Comparison of ENCODE assay signal across 32 mouse cellular contexts in the genomic region with DNA sequence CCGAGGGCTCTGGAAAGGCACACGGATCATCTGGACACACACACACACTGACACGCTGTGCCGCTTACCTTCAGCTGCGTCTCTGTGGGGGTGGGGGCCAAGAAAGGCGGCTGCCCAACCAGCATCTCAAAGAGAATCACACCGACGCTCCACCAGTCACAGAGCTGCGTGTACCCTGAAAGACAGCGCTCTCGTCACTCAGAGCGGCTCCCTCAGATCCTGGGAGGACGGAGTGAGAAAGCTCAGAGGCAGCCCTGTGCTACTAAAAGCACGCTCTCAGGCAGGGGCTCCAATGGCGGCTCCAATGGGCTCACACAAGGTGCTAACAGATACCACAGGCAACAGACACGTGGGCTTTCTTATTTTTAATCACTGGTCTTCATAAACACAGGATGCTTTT. TPM values are rescaled to one million over a fixed set of nuclear protein-coding genes. Genes with fewer than 3 reads are reported as not detected.
DNase-seq lines count a peak whose midpoint lies in the region; ATAC-seq and TF ChIP-seq lines count a peak whose summit lies in the region.
"Had no signal": no experiment of that assay in that cellular context is flagged by ENCODE, and none has a peak within 500 bp of the region (broad histone marks: within the 10 kb centered on the region; RNA-seq: fewer than 3 reads in every experiment).

No protein-coding gene starts in this region.

- H3K27me3 ChIP-seq in liver, embryonic 15.5 days = no peaks in the 10 kb centered on the region
- H3K27me3 ChIP-seq in liver, embryonic 11.5 days (replicated peaks; ENCODE audit: control insufficient read depth, insufficient read depth, low read length) = no peaks in the 10 kb centered on the region
- H3K27me3 ChIP-seq in E14TG2a.4 (ENCODE audit: insufficient read depth, low read length) (peaks cover 28% of the 10 kb centered on the region), ES-Bruce4 (ENCODE audit: control insufficient read depth, insufficient read depth, low read length, poor library complexity, severe bottlenecking) (no peaks in the 10 kb centered on the region)
- H3K27me3 ChIP-seq: embryonic facial prominence, embryonic 13.5 days; forebrain, embryonic 13.5 days; hindbrain, embryonic 12.5 days; hindbrain, embryonic 15.5 days had no signal

- peaks cover 30% of the 10 kb centered on the region for H3K4me1 ChIP-seq in liver, embryonic 15.5 days (replicated peaks)
- H3K4me1 ChIP-seq in liver, embryonic 11.5 days (replicated peaks; ENCODE audit: control insufficient read depth, insufficient read depth, low read length) = no peaks in the 10 kb centered on the region
- H3K4me1 ChIP-seq in E14TG2a.4 (replicated peaks; ENCODE audit: low read depth, low read length) (peaks cover 61% of the 10 kb centered on the region), ES-Bruce4 (ENCODE audit: control insufficient read depth, insufficient read depth, low read length) (peaks cover 1% of the 10 kb centered on the region)
- H3K4me1 ChIP-seq: embryonic facial prominence, embryonic 10.5 days; embryonic facial prominence, embryonic 13.5 days; forebrain, embryonic 10.5 days; forebrain, embryonic 13.5 days; hindbrain, embryonic 12.5 days; hindbrain, embryonic 15.5 days had no signal

- H3K9me3 ChIP-seq in liver, embryonic 15.5 days (replicated peaks) = no peaks in the 10 kb centered on the region
- H3K9me3 ChIP-seq in liver, embryonic 11.5 days (ENCODE audit: control insufficient read depth, low read length) = no peaks in the 10 kb centered on the region
- H3K9me3 ChIP-seq in E14TG2a.4 (ENCODE audit: low read length) (no peaks in the 10 kb centered on the region), ES-Bruce4 (replicated peaks; ENCODE audit: control insufficient read depth, insufficient read depth, low read length, poor library complexity, severe bottlenecking) (no peaks in the 10 kb centered on the region)
- H3K9me3 ChIP-seq: embryonic facial prominence, embryonic 10.5 days; embryonic facial prominence, embryonic 13.5 days; forebrain, embryonic 10.5 days; forebrain, embryonic 13.5 days; hindbrain, embryonic 12.5 days; hindbrain, embryonic 15.5 days had no signal

- H3K4me2 ChIP-seq in liver, embryonic 15.5 days = no peak overlapping the region
- H3K4me2 ChIP-seq in liver, embryonic 11.5 days = no peak overlapping the region
- H3K4me2 ChIP-seq: embryonic facial prominence, embryonic 13.5 days; forebrain, embryonic 13.5 days; hindbrain, embryonic 12.5 days; hindbrain, embryonic 15.5 days had no signal

- 0 out of 2 replicates have a peak overlapping the region, but pooled peaks have one; percentile 41 for H3K27ac ChIP-seq in liver, embryonic 15.5 days (replicated peaks)
- H3K27ac ChIP-seq in liver, embryonic 11.5 days (ENCODE audit: low read depth, low read length) = no peak overlapping the region
- H3K27ac ChIP-seq in ES-Bruce4 (ENCODE audit: insufficient read depth, low read length) = no peak overlapping the region
- H3K27ac ChIP-seq: embryonic facial prominence, embryonic 10.5 days; embryonic facial prominence, embryonic 13.5 days; forebrain, embryonic 10.5 days; forebrain, embryonic 13.5 days; hindbrain, embryonic 12.5 days; hindbrain, embryonic 15.5 days had no signal

- ATAC-seq in liver, embryonic 15.5 days (ENCODE audit: insufficient read depth) = no peak
- ATAC-seq in liver, embryonic 11.5 days (replicated peaks; ENCODE audit: low FRiP score) = no peak
- ATAC-seq in erythroblast, adult 5-6 weeks (replicated peaks; ENCODE audit: low FRiP score, poor library complexity, severe bottlenecking) = no peak
- ATAC-seq: CD4-positive, CD25-positive, alpha-beta regulatory T cell, adult 4 months; forebrain, embryonic 13.5 days; forebrain, embryonic 16.5 days; intestine, postnatal 0 days had no signal

- no peak for TF ChIP-seq CTCF in E14TG2a.4 (conservative IDR thresholded peaks at IDR 0.05; ENCODE audit: low read length)
- no peak for TF ChIP-seq CTCF in ES-Bruce4 (IDR thresholded peaks at IDR 0.05; ENCODE audit: low read depth, low read length)

- TF ChIP-seq EP300 in ES-Bruce4 (IDR thresholded peaks at IDR 0.05; ENCODE audit: insufficient read depth, low read depth, low read length) = no peak

- no peak for DNase-seq in liver, embryonic 11.5 days (ENCODE audit: low spot score)
- peak; percentile 60 for DNase-seq in R1 (ENCODE audit: low read depth, low spot score)
- DNase-seq in adrenal gland, postnatal 36 days = no peak
- DNase-seq: adrenal gland, adult 2 months; adrenal gland, postnatal 14 days; cerebellum, adult 11-12 months; cerebellum, adult 8-10 months; cerebellum, postnatal 10 days; cerebellum, postnatal 36 days; embryo, embryonic 11 days; gastrocnemius, postnatal 10 days had no signal

- peaks cover 61% of the 10 kb centered on the region for H3K36me3 ChIP-seq in liver, embryonic 15.5 days (replicated peaks)
- peaks cover 22% of the 10 kb centered on the region for H3K36me3 ChIP-seq in liver, embryonic 11.5 days (ENCODE audit: control insufficient read depth, insufficient read depth, low read length)
- H3K36me3 ChIP-seq in E14TG2a.4 (ENCODE audit: insufficient read depth, low read length) = no peaks in the 10 kb centered on the region
- H3K36me3 ChIP-seq in ES-Bruce4 (ENCODE audit: control insufficient read depth, insufficient read depth, low read length, poor library complexity, severe bottlenecking) = no peaks in the 10 kb centered on the region

- H3K4me3 ChIP-seq in liver, embryonic 15.5 days (replicated peaks) = no peak overlapping the region
- H3K4me3 ChIP-seq in liver, embryonic 11.5 days (ENCODE audit: low read depth, low read length) = no peak overlapping the region
- peak overlapping the region; percentile 60 for H3K4me3 ChIP-seq in E14TG2a.4 (replicated peaks; ENCODE audit: low read length)
- peak overlapping the region; percentile 10; the same call in 1 of the 2 replicates for H3K4me3 ChIP-seq in ES-Bruce4 (ENCODE audit: low read depth, low read length)
- H3K4me3 ChIP-seq: embryonic facial prominence, embryonic 10.5 days; embryonic facial prominence, embryonic 13.5 days; forebrain, embryonic 10.5 days; forebrain, embryonic 13.5 days; hindbrain, embryonic 12.5 days; hindbrain, embryonic 15.5 days had no signal

- WGBS in liver, embryonic 15.5 days (ENCODE audit: insufficient replicate concordance) = 86% methylated on average over 16 of the region's 16 CpGs
- 86% methylated on average over 16 of the region's 16 CpGs for WGBS in liver, embryonic 11.5 days

- TF ChIP-seq POLR2A in ES-Bruce4 (IDR thresholded peaks at IDR 0.05; ENCODE audit: insufficient read depth, low read length) = no peak

- no peak overlapping the region for H3K9ac ChIP-seq in liver, embryonic 15.5 days
- no peak overlapping the region for H3K9ac ChIP-seq in liver, embryonic 11.5 days (ENCODE audit: low read depth, low read length)
- H3K9ac ChIP-seq in ES-Bruce4 (ENCODE audit: low read depth, poor library complexity, severe bottlenecking) = no peak overlapping the region
- H3K9ac ChIP-seq: embryonic facial prominence, embryonic 13.5 days; forebrain, embryonic 13.5 days; hindbrain, embryonic 12.5 days; hindbrain, embryonic 15.5 days had no signal

RNA-seq across cellular contexts. Expression of a gene that starts 29.0 kb away (rescaled TPM):
- 11.8 and 11.9 TPM in 2 replicates for polyA plus RNA-seq in liver, embryonic 15.5 days (2015; fragmentation: Nextera tagmentation; extraction: Ambion mirVana)
- 40.0 and 44.4 TPM in 2 replicates for polyA plus RNA-seq in liver, embryonic 11.5 days (2014; fragmentation: Nextera tagmentation; extraction: Ambion mirVana)
- 64.0 and 64.1 TPM in 2 replicates for polyA plus RNA-seq in ES-Bruce4 (2011; ENCODE audit: insufficient read depth, insufficient read length, low read depth, missing spikeins)
- total RNA-seq in erythroblast, adult 5-6 weeks (2015; ENCODE audit: low replicate concordance) = 13.1 and 15.7 TPM in 2 replicates
- total RNA-seq in erythroblast, adult 5-6 weeks (2017; ENCODE audit: low replicate concordance) = 26.1 and 51.7 TPM in 2 replicates
- total RNA-seq in adrenal gland, postnatal 36 days (2021) = 10 to 100 TPM; 32.9 to 33.9 TPM

RNA-seq across cellular contexts. Expression of a gene that starts 51.7 kb away (rescaled TPM):
- polyA plus RNA-seq in liver, embryonic 15.5 days (2015; fragmentation: Nextera tagmentation; extraction: Ambion mirVana) = not detected in 2 replicates
- polyA plus RNA-seq in liver, embryonic 11.5 days (2014; fragmentation: Nextera tagmentation; extraction: Ambion mirVana) = not detected in 2 replicates
- polyA plus RNA-seq in ES-Bruce4 (2011; ENCODE audit: insufficient read depth, insufficient read length, low read depth, missing spikeins) = not detected in 2 replicates
- total RNA-seq in erythroblast, adult 5-6 weeks (2015; ENCODE audit: low replicate concordance) = not detected in 2 replicates
- total RNA-seq in erythroblast, adult 5-6 weeks (2017; ENCODE audit: low replicate concordance) = not detected in 2 replicates
- total RNA-seq in adrenal gland, postnatal 36 days (2021) = 1 to 10 TPM; 1.9 to 2.2 TPM
- total RNA-seq: gastrocnemius, postnatal 10 days; granulocyte monocyte progenitor cell, adult 5-6 weeks; hematopoietic stem cell, adult 5-6 weeks had no signal
- polyA plus RNA-seq: adrenal gland, adult 2 months; brain, embryonic 14.5 days; C2C12; CD4-positive, CD25-positive, alpha-beta regulatory T cell, adult 4 months; cortical plate, adult 2 months; embryonic facial prominence, embryonic 10.5 days; embryonic facial prominence, embryonic 13.5 days; forebrain, embryonic 10.5 days; forebrain, embryonic 13.5 days; forebrain, embryonic 16.5 days; heart, embryonic 14.5 days; heart, postnatal 0 days; hindbrain, embryonic 12.5 days; hindbrain, embryonic 15.5 days; intestine, embryonic 14.5 days; intestine, postnatal 0 days had no signal

Comparison
In these comparisons a context has a peak if more than half of its experiments do, and no peak if none do; other contexts are left out.
1. H3K4me3 ChIP-seq: peak in E14TG2a.4 (single experiment) and ES-Bruce4 (single experiment); none in liver, embryonic 15.5 days (single experiment) and liver, embryonic 11.5 days (single experiment).